In the genomic region with DNA sequence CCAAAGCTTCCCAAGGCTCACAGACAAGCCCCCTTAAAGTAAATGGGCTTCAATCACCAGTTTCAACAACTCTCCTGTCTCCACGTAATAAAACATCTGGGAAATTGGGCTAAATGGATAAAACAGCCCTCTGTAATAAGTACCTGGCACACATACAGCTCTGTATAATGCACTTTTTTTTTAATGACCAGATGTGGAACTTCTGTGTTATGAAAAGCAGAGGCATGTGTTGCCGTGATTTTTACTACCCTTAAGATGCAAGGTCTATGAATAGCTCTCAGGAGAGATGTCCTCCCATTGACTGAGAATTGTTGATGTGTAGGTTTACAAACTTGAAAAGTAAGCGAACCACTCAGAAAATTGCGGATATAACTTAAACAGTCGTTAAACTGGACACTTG, we compare ENCODE assay signal across 19 mouse cellular contexts.
"Had no signal": no experiment of that assay in that cellular context is flagged by ENCODE, and none has a peak within 500 bp of the region (broad histone marks: within the 10 kb centered on the region; RNA-seq: fewer than 3 reads in every experiment).

No protein-coding gene starts in this region.

- H3K4me3 ChIP-seq: liver, embryonic 13.5 days; neural tube, embryonic 12.5 days; neural tube, embryonic 15.5 days had no signal

- DNase-seq: kidney, adult 8-10 months; kidney, postnatal 14 days; kidney, postnatal 4 days; left cerebral cortex, postnatal 4 days; liver, embryonic 13.5 days; lung, adult 2 months; lung, postnatal 14 days; lung, postnatal 4 days; right cerebral cortex, adult 18-20 months; right cerebral cortex, postnatal 14 days; right cerebral cortex, postnatal 4 days; thymus, adult 2 months; thymus, postnatal 14 days; thymus, postnatal 4 days had no signal

- H3K27me3 ChIP-seq: liver, embryonic 13.5 days; neural tube, embryonic 12.5 days; neural tube, embryonic 15.5 days had no signal

- H3K27ac ChIP-seq: liver, embryonic 13.5 days; neural tube, embryonic 12.5 days; neural tube, embryonic 15.5 days; stomach, postnatal 0 days had no signal

- H3K4me2 ChIP-seq: liver, embryonic 13.5 days; midbrain, embryonic 11.5 days; neural tube, embryonic 12.5 days; neural tube, embryonic 15.5 days had no signal

- H3K9ac ChIP-seq: liver, embryonic 13.5 days; neural tube, embryonic 12.5 days; neural tube, embryonic 15.5 days had no signal

- H3K9me3 ChIP-seq: liver, embryonic 13.5 days; neural tube, embryonic 12.5 days; neural tube, embryonic 15.5 days had no signal

- H3K4me1 ChIP-seq: liver, embryonic 13.5 days had no signal

- ATAC-seq: intestine, postnatal 0 days had no signal

- H3K36me3 ChIP-seq: liver, embryonic 13.5 days; neural tube, embryonic 12.5 days; neural tube, embryonic 15.5 days had no signal
